In genomic region chr4:9081701-9082562, GRCm38 (mm10) we compare ENCODE assay signal across 9 mouse cellular contexts.
DNase-seq lines count a peak whose midpoint lies in the region; ATAC-seq lines count a peak whose summit lies in the region.
"Had no signal": no experiment of that assay in that cellular context is flagged by ENCODE, and none has a peak within 500 bp of the region (broad histone marks: within the 10 kb centered on the region; RNA-seq: fewer than 3 reads in every experiment).

No protein-coding gene starts in this region.

- peaks cover 17% of the 10 kb centered on the region for H3K4me1 ChIP-seq in embryonic facial prominence, embryonic 13.5 days
- H3K4me1 ChIP-seq in hindbrain, embryonic 11.5 days (replicated peaks; ENCODE audit: control insufficient read depth, insufficient read depth, low read length) = peaks cover 8% of the 10 kb centered on the region

- peak overlapping the region; percentile 23; the same call in 1 of the 2 replicates for H3K4me2 ChIP-seq in embryonic facial prominence, embryonic 13.5 days
- H3K4me2 ChIP-seq in hindbrain, embryonic 11.5 days (replicated peaks; ENCODE audit: low read depth, low read length) = no peak overlapping the region

- H3K9ac ChIP-seq in embryonic facial prominence, embryonic 13.5 days = no peak overlapping the region
- no peak overlapping the region for H3K9ac ChIP-seq in hindbrain, embryonic 11.5 days (ENCODE audit: low read depth, low read length)

- no peak overlapping the region for H3K27ac ChIP-seq in embryonic facial prominence, embryonic 13.5 days
- H3K27ac ChIP-seq in hindbrain, embryonic 11.5 days (ENCODE audit: low read depth, low read length) = no peak overlapping the region
- H3K27ac ChIP-seq: left cerebral cortex, adult 2 months had no signal

- H3K4me3 ChIP-seq in embryonic facial prominence, embryonic 13.5 days = no peak overlapping the region
- no peak overlapping the region for H3K4me3 ChIP-seq in hindbrain, embryonic 11.5 days (ENCODE audit: low read depth, low read length)
- H3K4me3 ChIP-seq: left cerebral cortex, adult 2 months had no signal

- H3K27me3 ChIP-seq in embryonic facial prominence, embryonic 13.5 days = peaks cover 12% of the 10 kb centered on the region; the same call in 1 of the 2 replicates
- no peaks in the 10 kb centered on the region for H3K27me3 ChIP-seq in hindbrain, embryonic 11.5 days (ENCODE audit: control insufficient read depth, insufficient read depth, low read length)

- no peaks in the 10 kb centered on the region for H3K9me3 ChIP-seq in embryonic facial prominence, embryonic 13.5 days
- no peaks in the 10 kb centered on the region for H3K9me3 ChIP-seq in hindbrain, embryonic 11.5 days (ENCODE audit: control insufficient read depth, low read length)

- WGBS in embryonic facial prominence, embryonic 13.5 days = 37% methylated on average over 14 of the region's 14 CpGs
- WGBS in hindbrain, embryonic 11.5 days = 34% methylated on average over 14 of the region's 14 CpGs

- peak; percentile 94 for DNase-seq in heart, adult 11 months
- DNase-seq in heart, adult 9 months (ENCODE audit: low spot score in 2 of 2) = no peak
- peak; percentile 32 for DNase-seq in adrenal gland, postnatal 10 days
- peak; percentile 46 for DNase-seq in hindbrain, embryonic 11.5 days (ENCODE audit: low spot score)
- peak; percentile 35 for DNase-seq in lung, postnatal 25 days (ENCODE audit: low spot score)
- DNase-seq in thymus, adult 18-20 months = no peak

- no peaks in the 10 kb centered on the region for H3K36me3 ChIP-seq in embryonic facial prominence, embryonic 13.5 days
- no peaks in the 10 kb centered on the region for H3K36me3 ChIP-seq in hindbrain, embryonic 11.5 days (ENCODE audit: control insufficient read depth, insufficient read depth, low read length)

- 0 out of 2 replicates have a peak, but pooled peaks have one; percentile 32 for ATAC-seq in embryonic facial prominence, embryonic 13.5 days (ENCODE audit: insufficient number of reproducible peaks, insufficient read depth, low FRiP score, low TSS enrichment, low read depth)
- ATAC-seq in hindbrain, embryonic 11.5 days (ENCODE audit: low FRiP score) = peak; percentile 54
- ATAC-seq in inflammation-experienced regulatory T-cells, adult 6 months = no peak

Comparison
In these comparisons a context has a peak if more than half of its experiments do, and no peak if none do; other contexts are left out.
1. DNase-seq: peak in heart, adult 11 months (single experiment), adrenal gland, postnatal 10 days (single experiment), hindbrain, embryonic 11.5 days (single experiment) and lung, postnatal 25 days (single experiment); none in heart, adult 9 months (0 of 2) and thymus, adult 18-20 months (0 of 2).